Mouse (Mus musculus) G1E-ER4 (cell line): ENCODE measurements around the gene Bcas1. TPM values are rescaled to one million over a fixed set of nuclear protein-coding genes. Genes with fewer than 3 reads are reported as not detected.

Source experiments
- GATA1 ChIP-seq: IDR thresholded peaks from one replicate; pipeline ENCODE4 v1.8.0; 2012; ENCODE audit warnings: low read length, inconsistent platforms
- polyA plus RNA-seq: library from polyadenylated mRNA; stranded (reverse); fragments of >175 nt; gene quantifications from 2 replicates; pipeline ENCODE4 v1.2.3, GENCODE M21; 2012

Bcas1 gene
- polyA plus RNA-seq, 1 experiment, result not detected

DNA sequence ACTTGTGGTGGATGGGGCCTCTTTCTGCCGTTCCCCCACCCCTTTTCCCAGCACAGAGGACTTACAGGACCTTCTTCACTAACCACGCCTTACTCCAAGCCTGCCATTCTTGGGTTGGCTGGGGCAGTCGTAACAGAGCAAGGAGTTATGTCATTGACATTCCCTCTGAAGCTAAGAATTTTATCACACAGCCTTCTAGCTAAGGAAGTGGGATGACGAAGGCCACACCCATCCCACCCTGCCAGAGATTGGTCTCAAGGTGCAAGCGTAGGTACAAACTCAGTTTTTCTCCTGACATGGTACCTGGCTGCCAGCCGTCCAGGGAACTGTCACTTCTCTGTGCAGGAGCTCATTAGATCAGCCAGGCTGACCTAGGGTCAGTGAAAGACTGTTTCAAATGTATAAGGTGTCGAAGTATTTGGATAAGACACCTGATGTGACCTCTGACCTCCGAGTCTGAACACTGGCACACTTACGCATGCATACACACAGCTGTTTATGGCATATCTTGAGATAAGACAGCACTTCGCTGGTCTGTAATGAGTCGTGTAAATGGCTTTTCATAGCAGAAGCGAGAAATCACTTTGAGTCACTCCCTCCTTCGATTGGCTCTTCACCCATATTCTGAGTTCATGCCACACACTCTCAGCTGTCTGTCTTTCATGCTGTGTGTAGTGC is 117.2 kb downstream of the Bcas1 start:
- TF ChIP-seq GATA1, result no peak

- no peak for TF ChIP-seq GATA1
Observed at GRCm38 (mm10) chr2:170308966-170309365, 118.7 kb downstream of the Bcas1 start.

- no peak for TF ChIP-seq GATA1
Observed at GRCm38 (mm10) chr2:170308033-170308820, 119.4 kb downstream of the Bcas1 start.

GRCm38 (mm10) chr2:170307589-170308021 is 120.0 kb downstream of the Bcas1 start:
- no peak for TF ChIP-seq GATA1

- no peak for TF ChIP-seq GATA1
Observed at GRCm38 (mm10) chr2:170306637-170307320, 120.9 kb downstream of the Bcas1 start.

DNA sequence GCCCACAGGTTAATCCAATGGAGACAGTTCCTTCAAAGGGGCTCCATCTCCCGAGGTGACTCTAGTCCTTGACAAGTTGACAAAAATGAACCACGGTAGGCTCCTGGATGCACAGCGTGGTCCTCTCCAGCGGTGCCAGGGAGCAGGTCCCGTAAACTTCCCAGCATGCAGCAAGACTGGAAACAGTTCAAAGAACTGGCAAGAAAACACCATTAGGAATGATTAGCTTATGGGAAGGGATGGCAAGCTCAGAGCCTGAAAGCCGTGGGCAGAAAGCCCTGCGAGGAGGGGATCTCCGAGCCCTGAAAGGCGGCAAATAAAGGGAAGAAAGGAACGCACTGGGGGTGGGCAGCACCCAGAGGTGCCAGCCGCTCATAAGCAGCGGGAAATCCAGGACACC is 122.9 kb downstream of the Bcas1 start:
- TF ChIP-seq GATA1, result no peak

DNA sequence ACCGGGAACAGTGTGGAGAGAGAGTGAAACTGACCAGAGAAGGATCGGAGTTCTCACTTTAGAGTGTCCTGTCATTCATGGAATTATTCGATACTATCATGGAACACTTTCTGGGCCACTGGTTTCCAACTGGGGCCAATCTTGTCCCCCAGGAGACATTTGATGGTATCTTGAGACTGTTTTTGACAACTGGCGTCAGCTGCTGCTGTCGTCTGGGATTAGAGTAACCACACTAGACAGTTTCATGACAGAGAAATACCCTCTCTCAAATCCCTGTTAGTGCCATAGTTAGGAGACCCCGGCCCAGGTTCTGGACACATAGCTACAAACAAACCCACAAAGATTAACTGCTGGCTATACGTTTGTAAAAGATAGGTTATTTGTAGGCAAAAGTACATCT is 124.0 kb downstream of the Bcas1 start:
- no peak for TF ChIP-seq GATA1

- no peak for TF ChIP-seq GATA1
Observed at GRCm38 (mm10) chr2:170302825-170303224, 124.8 kb downstream of the Bcas1 start.

Other genes starting within 250 kb of the Bcas1 start
- gene Pfdn4, start 68.6 kb upstream of the Bcas1 start, polyA plus RNA-seq, result 6.7 and 8.1 TPM in 2 replicates
- not detected in 2 replicates for gene Cyp24a1, start 69.3 kb upstream of the Bcas1 start, polyA plus RNA-seq
- not detected in 2 replicates for gene 4930470P17Rik, start 174.2 kb upstream of the Bcas1 start, polyA plus RNA-seq